Mouse (Mus musculus) T-helper 1 cell (primary cell): Measurements from ENCODE around the gene Clta.

Experiments used
- in situ Hi-C: fragments of 300-600 bp; cut with MboI, MseI; formaldehyde crosslinking; loops from one replicate; pipeline ENCODE4 v1.15.1; 2025; ENCODE audit warnings: high pct_unique_total_duplicates

Clta gene

DNA sequence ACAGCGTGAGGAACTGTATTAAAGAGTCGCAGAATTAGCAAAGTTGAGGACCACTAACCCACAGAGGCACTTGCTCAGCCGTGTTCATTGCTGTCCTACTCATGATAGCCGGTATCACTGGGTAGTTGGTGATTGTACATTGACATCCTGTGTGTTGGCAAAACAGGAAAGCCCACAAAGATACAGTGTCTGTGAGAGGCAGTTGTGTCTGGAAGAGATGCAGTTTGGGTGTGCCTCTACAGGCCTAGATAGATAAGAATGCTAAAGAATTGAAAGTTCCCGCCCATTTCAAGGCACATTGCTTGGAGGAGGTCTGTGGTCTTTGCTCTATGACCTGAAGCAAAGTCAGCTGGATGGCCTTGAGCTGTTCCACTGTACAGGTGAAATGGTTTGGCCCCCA lies at the start of gene Clta:
Gene Clta, plus strand, starts transcription at position 327 of the 400 bp plus-strand sequence.
- in situ Hi-C loops, result no loop called here

DNA sequence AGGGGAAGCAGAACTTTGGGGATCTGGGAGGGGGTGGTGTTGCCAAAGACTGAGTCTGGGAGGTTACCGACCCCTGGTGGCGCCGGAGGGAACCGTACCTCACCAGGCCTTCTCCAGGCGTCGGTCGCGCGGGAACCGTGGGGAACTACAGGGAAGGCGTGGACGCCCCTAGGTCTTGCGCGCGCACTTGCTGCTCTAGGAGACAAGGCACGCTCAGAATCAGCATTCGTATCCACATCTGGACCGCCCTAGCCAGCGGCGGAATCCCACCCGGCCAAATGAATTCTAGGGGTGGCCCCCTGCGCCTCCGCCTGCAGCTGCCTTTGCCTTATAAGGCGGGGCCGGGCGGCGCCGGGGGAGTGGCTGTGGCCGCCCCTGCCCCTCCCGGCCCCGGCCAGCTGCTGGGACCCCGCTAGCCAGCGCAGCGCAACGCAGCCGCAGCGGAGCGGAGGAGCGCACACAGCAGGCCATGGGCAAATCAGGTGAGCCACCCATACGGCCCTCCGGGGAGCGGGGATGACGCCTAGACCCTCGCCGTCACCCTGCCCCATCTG lies 46.9 kb upstream of the Clta start, which contains the start of gene Glipr2:
Gene Glipr2, plus strand, starts transcription at position 110 of the 554 bp plus-strand sequence.
- in situ Hi-C loops, result no loop called here

DNA sequence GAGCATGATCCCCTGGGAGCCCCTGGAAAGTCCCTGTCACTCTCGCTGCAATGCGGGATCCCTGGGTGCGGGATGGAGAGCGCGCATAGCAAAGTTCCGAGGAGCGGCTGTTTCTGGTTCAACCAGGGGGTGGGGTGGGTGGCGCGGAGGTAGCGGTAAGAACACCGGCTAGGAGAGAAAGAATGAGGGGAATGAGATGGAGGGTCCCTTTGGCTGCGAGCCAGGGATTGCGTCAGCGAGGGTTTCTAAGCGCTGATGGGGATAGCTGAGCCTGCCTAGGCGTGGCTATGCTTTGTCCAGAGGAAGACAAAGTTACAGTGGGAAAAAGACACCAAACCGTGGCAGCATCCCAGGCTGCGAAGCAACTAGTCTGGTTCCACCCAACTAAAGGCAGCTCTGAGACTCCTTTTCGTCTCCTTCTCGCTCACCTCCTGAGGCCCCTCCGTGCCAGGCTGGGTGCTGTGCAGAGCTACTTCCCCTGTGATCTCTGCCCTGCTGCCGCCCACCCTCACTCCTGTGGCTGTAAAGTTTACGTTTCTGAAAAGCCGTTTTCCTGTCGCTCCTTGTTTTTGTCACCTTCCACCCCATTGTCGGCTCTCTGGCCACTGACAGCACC lies 46.3 kb upstream of the Clta start:
- in situ Hi-C loops, result no loop called here

DNA sequence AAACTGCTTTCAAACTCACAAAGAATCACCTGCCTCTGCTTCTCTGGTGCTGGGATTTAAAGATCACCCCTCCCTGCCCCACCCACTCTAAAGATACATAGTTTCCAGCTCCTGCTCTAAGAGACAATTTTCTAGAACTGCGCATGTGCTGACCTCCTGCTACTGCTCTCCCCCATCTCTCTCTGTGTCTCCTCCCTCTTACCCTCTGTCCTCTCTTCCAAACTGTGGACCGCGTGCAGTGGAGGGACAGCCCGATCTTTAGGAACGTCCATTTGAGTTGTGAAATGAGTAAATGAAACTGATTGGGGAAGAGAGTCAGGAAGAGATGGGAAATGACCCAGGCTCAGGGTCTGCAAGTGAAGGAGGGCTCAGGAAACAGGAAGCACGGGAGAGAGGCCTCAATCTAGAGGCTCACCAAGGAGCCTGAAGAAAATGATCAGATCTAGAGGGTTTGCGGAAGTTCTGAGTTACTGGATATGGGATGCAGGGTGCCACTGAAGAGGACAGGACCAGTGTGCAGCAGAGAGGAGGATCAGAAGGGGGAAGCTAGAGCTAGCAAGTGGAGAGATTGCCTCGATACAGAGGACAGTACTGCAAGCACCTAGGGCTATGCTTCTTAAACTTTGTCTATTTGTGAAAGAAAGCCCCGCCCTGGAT lies 44.6 kb upstream of the Clta start:
- in situ Hi-C loops, result loop anchor here (10.0 kb wide), 1 partner anchor 945 kb away; the partner anchor contains the start of gene Fancg

DNA sequence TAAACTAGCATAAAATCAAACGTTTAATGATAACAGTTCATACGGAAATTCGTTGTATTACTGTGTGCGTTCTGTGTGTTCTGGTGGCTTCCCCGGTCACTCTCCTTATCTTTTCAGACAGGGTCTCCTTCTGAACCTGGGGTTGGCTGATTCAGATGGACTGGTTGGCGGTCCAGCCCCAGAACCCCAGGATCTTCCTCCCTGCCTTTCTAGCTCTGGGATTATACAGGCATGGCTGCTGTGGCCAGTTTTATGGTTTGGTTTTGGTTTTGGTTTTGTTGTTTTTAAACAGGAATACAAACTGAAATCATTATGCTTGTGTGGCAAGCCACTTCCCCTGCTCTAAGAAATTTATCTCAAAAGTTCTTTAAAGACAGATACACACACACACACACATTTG lies 44.0 kb upstream of the Clta start:
- in situ Hi-C loops, result loop anchor here (10.0 kb wide), 1 partner anchor 945 kb away; the partner anchor contains the start of gene Fancg

DNA sequence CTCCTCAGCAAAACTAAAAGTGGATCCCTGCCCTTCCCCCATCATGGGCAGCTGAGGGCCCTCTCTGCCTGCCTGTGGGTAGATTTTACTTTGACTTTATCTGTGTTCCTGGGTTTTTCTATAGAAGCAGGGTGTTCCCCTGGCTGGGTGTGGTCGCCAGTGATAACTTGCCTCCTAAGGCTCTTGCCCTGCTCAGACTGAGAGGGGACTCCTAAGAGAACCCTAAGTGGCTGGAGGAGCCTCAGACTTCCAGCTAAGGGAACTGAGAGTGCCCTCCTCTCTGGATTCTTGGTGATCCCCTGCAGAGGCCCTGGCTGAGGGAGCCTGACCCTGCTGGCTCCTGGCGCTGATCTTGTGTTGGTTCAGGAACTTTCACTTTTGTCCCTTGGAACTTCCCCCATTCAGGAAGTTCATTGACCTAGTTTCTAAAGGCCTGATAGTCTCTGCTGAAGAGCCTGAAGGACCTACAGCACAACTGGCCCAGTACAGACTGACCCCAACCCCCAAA lies 39.9 kb upstream of the Clta start:
- in situ Hi-C loops, result loop anchor here (10.0 kb wide), 1 partner anchor 950 kb away; the partner anchor contains the start of gene Fancg

DNA sequence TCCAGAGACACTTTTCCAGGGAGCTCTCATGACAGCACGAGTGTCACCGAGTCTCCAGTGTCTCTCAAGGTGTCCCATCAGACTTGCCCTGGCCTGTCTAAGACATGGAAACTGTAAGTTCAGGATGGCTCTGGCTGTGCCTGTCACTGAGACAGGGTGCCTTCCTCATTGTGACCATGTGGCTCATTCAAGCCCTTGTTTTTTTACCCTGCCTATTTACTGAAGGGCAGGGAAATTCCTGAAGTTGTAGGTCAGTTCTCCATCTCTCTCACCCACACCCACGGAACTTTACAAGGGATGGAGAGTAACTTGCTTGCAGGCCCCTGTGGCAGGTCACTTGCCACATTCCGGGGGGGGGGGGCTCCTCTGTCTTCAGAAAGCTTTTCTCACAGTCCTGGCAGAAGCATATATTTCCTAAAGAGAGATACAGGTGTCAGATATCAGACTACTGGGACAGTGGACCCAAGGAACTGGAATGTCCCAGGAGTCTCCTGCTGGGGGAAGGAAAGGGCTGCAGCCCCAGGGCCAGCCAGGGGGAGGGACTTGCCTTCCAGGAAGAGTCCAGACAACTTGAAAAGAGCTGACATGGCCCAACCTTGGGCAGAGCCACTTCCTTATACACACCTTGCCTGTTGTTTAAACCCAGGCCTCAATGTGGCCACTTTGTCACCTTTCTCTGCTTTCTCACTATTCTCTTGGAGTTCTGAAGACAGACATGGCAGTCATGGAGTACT lies 39.1 kb upstream of the Clta start:
- in situ Hi-C loops, result loop anchor here (10.0 kb wide), 1 partner anchor 950 kb away; the partner anchor contains the start of gene Fancg

DNA sequence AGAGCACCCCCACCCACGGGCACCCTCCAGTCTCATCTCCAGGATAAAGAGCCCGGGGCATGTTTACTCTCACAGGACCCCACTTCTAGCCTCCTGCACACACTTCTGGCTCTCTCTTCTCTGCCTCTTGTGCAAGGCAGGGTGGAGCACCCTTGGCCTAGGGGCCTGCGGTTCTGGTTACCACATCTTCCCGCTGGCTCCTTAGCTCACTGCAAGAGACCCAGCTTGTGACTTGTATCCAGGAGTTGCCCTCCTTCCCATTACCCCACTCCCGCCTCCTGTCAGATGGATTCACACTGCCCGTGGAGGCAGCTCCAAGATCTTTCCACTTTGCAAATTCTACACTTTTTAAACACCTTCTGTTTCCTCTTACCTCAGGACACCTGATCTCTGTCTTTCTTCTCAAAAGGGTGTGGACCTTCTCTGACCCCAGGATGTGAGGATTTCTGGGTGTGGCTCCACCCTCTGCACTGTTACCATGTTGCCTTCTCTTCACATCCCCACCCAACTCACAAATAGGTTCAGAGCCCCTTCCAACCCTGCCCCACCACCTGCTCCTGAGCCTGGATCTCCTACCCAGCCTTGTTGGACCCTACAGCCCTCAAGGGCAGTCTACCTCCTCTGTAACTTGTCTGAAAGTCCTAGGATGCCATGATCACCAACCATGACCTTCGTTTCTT lies 38.3 kb upstream of the Clta start:
- in situ Hi-C loops, result loop anchor here (10.0 kb wide), 1 partner anchor 951 kb away; the partner anchor contains the start of gene Fancg

DNA sequence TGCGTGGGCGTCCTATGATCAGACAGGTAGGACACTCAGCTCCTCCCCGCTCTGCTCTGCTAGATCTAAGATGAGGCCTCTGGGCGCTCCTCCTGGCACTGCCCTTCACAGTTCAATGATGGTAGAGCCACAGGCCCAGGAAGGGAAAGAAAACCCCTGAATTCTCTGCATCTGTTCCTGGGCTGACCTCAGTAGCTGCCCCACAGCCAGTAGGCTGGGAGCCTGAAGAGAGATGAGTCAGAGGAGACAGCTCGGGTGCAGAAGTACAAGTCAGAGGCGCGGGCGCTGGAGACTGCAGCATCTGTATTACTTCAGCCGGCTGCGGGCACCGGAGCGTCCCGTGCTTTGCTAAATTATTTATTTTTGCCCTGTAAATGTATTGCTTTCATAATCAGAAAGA lies 35.6 kb upstream of the Clta start:
- in situ Hi-C loops, result loop anchor here (10.0 kb wide), 1 partner anchor 954 kb away; the partner anchor contains the start of gene Fancg

DNA sequence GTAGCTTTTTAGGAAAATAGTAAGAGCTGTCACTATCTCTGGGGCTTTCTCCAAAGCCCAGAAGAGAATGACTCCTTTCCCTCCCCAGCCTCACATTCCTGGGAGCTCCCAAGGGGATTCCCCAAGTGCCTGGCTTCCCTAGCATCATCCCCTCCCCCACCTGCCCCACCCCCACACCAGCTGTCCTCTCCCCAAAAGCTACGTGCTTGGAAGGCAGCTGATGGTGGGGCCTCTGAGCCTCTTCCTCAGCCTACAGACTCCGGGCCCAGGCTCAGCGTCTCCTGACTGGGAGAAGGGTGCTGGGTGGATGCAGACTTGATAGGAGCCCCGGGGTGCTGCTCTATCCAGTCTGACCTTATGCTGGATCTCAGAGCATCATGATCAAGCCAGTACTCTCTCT lies 34.9 kb upstream of the Clta start:
- in situ Hi-C loops, result loop anchor here (10.0 kb wide), 1 partner anchor 955 kb away; the partner anchor contains the start of gene Fancg

DNA sequence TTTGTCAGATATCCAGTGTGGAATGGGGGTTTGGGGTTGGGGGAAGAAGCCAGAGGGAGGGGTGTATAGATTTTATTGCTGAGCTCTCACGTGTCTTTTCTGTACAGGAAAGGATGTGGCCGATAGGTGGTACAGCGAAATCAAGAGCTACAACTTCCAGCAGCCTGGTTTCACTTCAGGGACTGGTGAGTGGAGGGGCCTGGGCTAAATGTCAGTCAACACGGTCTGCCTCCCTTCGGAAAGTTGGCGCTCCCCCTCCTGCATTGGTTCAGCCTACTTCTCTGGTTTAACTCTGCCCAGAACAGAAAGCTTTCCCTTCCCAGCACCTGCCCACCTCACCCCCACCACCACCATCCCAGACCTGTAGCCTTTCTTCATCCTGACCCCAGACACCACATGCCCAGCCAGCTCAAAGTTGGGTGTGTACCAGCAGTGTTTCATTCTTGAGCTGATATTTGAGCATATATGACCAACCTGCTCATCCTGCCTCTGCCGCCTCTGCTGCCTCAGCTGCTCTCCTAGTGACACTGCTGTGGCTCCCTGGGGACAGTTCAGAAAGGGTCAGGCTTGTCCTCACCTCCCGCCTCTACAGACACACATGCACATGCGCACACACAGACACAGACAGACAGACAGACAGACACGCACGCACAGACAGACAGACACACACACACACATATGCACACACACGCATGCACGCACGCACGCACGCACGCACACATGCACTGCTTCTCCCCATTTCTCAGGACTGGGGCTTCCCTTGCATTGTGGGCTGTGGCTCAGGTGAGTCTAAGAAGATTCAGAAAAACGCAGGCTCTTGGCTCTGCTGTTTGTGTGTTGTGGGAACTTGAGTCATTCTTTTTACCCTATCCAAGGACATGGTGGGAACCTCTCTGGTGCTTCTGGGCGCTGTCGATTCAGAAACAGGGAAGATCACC lies 33.6 kb upstream of the Clta start:
- in situ Hi-C loops, result no loop called here

DNA sequence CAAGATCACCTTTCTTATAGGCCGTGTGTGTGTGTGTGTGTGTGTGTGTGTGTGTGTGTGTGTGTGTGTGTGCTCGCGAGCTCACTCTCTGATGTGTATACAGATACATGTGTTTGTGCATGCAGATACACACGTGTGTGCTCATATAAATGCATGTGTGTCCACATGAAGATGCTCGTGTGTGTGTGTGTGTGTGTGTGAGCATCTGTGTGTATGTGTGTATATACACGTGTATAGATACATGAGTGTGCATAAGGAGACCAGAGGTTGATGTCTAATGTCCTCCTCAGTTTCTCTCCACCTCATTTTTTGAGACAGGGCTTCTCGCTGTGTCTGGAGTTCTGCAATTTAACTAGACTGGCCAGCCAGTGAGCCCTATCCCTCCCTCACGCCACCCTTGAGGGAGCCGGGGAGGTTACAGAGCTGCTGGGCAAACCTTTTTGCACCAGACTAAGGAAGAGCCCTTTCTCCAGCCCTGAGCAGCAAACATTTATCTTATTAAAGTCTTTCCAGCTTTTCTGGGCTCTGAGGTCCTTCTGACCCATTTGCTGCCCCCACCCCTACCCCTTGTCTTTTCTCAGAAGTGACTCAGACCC lies 32.6 kb upstream of the Clta start:
- in situ Hi-C loops, result no loop called here

DNA sequence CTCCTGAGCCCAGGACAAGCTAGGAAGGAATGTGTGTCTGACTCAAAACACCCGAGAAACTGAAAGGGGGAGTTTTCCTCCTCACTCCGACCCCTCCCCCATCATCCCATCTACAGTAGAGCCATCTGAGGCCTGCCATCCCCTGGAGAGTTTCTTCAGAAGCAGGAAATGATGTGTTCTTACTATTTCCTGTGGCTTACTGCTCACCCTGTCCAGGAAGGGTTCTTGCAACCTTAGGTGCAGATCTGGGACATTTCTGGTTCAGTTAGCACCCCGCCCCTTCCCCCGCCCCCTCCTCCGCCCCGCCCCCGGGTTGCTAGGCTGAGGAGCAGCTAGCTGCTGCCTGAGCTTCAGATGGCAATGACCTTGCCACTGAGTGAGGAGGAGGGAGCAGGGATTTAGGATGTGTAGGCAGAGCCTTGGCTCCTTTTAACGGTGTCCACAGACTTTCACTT lies 32.1 kb upstream of the Clta start:
- in situ Hi-C loops, result no loop called here

DNA sequence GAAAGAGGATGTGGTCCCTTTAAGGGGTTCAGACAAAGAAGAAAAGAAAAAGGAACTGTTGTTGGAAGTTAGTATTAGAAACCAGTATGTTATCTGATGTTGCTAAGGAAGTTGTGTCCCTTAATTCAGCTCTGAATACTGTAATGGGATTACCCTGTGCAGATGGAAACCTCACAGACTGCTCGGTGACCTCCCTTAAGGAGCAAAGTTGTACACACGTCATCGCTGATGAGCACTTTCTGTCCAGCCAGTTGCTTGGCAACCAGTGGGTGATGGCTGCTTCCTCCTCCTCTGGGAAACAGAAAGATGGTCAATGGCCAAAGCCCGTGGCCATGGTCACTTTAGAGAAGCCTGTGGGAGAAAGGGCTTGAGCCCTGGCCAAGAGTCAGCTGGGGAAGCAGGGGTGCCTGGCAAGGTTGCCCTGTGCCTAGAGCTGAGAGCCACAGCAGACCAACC lies 30.7 kb upstream of the Clta start:
- in situ Hi-C loops, result no loop called here

DNA sequence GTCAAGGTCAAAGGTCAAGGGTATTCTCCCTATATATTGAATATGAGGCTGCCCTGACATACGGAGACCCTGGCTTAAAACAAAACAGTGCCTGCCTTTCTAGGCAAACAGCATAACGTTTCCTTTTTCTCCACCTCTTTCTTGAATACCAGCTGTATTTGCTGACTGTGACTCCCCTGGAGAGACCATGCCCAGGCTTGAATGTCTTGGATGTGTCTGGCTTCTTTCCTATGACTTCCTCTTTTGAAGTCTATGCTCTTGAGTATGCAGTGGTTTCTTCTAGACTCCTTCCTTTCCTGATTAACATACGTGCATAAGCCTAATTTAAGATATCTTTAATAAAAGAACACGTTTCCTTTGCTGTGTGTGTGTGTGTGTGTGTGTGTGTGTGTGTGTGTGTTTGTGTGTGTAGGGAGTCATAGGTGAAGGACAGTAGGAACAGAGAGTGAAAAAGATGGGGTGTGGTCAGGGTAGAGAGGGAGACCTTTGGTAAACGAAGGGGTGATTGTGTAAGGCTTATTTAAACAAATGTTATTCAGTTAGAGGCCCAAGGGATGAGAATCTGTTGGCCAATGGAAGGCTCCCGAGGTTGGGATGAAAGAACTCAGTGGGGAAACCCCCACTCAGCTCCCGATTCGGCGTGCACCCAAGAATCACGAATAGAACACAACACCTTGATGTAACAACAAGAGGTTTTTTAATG lies 29.2 kb upstream of the Clta start:
- in situ Hi-C loops, result no loop called here

DNA sequence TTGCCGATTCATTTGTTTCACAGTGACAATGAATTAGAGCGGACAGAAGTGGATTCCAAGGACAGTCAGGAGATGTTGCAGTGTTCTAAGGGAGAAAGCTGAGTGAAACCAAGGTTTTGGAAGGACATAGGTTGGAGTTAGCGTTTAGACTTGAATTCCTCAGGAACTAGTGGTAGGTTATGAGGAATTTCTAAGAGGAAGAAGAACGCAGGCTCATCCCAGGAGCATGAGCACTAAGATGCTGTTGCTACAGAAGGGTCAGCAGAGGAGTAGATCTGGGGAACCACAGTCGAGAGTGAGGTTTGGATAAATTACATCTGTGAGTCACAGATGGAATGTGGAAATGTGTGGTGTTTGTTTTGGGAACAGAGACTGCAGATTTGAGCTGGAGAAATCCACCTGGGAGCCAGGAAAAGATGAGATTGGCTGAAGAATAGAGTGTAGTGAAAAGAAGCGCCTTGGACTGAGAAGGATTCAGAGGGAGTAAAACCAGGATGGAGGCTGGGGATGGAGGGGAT lies 28.0 kb upstream of the Clta start:
- in situ Hi-C loops, result no loop called here

DNA sequence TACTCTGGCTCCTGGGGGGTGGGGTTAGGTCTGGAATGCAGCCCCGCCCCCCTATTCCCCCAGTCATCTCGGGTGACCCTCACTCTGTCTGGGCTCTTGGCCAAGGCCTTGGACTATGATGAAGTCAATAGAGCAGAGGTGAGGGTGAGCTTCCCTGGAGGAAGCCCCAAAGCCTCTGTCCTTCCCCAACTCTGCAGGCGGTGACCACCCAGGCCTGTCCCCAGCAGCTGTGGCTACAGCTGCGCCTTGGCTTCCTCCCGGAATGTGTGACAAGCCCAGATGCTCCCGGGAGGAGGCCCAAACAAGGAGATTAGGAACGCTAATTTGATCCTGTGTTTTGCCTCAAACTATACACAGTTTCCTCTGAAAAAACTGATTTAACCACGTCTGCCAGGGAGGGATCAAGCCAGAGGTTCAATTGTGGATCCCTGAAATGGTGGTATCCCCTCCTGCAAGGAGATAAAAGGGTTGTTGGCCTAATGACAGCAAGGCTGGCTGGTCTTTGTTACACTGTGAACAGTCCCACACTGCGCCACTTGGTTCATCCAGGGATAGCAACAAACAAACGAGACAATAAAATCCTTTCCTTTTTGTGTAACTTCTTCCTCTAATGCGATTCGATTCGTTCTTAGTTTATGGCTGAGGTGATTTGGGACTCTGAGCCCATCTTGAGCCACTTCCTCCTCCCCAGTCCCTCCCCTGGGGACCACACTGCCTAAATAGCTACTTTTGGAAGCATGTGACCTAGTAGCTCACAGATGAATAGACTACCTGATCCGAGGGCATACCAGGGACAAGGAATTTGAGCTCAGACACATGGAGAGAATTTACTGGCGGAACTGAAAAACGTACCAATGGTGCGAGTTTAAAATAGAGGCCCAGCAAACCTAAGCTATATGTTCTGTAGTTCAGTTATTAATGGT lies 25.5 kb upstream of the Clta start:
- in situ Hi-C loops, result no loop called here
